Mouse (Mus musculus): Measurements from ENCODE around the gene Cbwd1.
"Not testable (repeated sequence)": the region's sequence is repeated elsewhere in the genome, so short reads cannot be mapped to it uniquely, and the experiment has no call there.

The Cbwd1 gene

GRCm38 (mm10) chr19:24897006-24897895 lies 64.2 kb downstream of the Cbwd1 start:
- no peak for DNase-seq (ENCODE audit: low spot score)

- no peak for DNase-seq (ENCODE audit: low spot score)
Observed at GRCm38 (mm10) chr19:24896536-24896935, 64.9 kb downstream of the Cbwd1 start.

- DNase-seq (ENCODE audit: low spot score), result no peak
Observed at GRCm38 (mm10) chr19:24886888-24887287, 74.5 kb downstream of the Cbwd1 start.

- peak; percentile 44 for DNase-seq (ENCODE audit: low spot score)
Observed at GRCm38 (mm10) chr19:24885504-24885903, 75.9 kb downstream of the Cbwd1 start.

GRCm38 (mm10) chr19:24881237-24881636 lies 80.2 kb downstream of the Cbwd1 start:
- DNase-seq (ENCODE audit: low spot score), result no peak

GRCm38 (mm10) chr19:24875129-24875870 lies 86.1 kb downstream of the Cbwd1 start, which contains the start of gene Gm10053:
TSS of gene Gm10053 (plus strand) at chr19:24875686.
- not testable (repeated sequence) for DNase-seq (ENCODE audit: low spot score)

GRCm38 (mm10) chr19:24873873-24874272 lies 87.5 kb downstream of the Cbwd1 start:
- DNase-seq (ENCODE audit: low spot score), result peak; percentile 33

- peak; percentile 66 for DNase-seq (ENCODE audit: low spot score)
Observed at GRCm38 (mm10) chr19:24871037-24871635, 90.3 kb downstream of the Cbwd1 start.
